Mouse (Mus musculus) liver (tissue): ENCODE measurements at regions not wholly inside any gene's neighbourhood (a gene's known extent, or its start where the extent isn't known, plus 50 kb on each side); places are given as distances from the start of the nearest gene placed in this dataset.

ENCODE experiments used
- DNase-seq: peaks from one replicate; pipeline ENCODE4 v3.0.0-alpha.2; 2020; ENCODE audit warnings: mixed read lengths

- no peak for DNase-seq
Measured at GRCm38 (mm10) chr4:57362652-57363051, 61.0 kb upstream of the Ptpn3 start.

DNA sequence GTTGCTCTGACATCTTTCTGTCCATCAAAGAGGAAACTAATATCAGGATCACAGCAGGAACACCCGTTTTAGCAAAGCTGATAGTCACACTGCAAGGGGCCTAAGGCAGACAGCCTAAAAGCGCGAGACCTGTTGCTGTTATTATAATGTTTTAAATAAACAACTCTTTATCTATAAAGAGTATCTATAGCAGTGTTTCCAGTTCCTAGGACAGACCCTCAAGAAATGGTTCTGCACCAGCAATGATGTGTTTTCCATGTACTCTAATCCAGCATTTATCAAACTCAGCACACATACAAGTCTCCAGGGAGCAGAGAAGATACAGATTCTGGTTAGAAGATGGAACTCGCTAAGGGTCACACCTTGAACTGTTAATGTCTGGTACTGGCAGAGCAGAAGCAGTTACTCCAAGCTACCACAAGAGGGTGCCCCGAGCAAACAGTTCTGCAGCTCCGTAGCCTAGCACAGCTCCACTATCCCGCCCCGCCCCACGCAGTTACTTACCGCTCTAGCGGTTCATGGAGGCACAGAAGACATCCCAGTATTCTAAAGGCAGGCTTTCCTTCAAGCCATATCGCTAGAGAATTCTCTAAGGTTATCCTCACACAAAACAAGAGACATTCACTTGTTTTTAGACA lies 64.2 kb upstream of the Palm2 start:
- DNase-seq: peak; percentile 66

- DNase-seq: no peak
Measured at GRCm38 (mm10) chr4:57377872-57378271, 56.2 kb upstream of the Palm2 start.

- no peak for DNase-seq
Measured at GRCm38 (mm10) chr4:57380063-57380800, 53.8 kb upstream of the Palm2 start.

- DNase-seq: no peak
Measured at GRCm38 (mm10) chr4:57381306-57381705, 52.7 kb upstream of the Palm2 start.
